Mouse (Mus musculus) liver, embryonic 13.5 days (tissue): ENCODE measurements around the gene Hspb9. TPM values are rescaled to one million over a fixed set of nuclear protein-coding genes. Genes with fewer than 3 reads are reported as not detected.

ENCODE experiments used
- ATAC-seq: fragments of 200-750 bp; cut with Nextera tagmentation; 2 replicates; pipeline ENCODE4 v1.8.0; 2017; ENCODE audit warnings: low read depth, mild to moderate bottlenecking, moderate number of reproducible peaks, moderate library complexity
- DNase-seq: peaks from one replicate; pipeline ENCODE4 v3.0.0; 2022
- H3K27ac ChIP-seq: fragments of 300-500 bp; sonication (generic); 2 replicates; pipeline ENCODE4 v1.5.1; 2015; ENCODE audit warnings: moderate library complexity, mild to moderate bottlenecking, inconsistent platforms
- H3K27me3 ChIP-seq: fragments of 300-500 bp; sonication (generic); 2 replicates; pipeline ENCODE4 v1.6.1; 2015; ENCODE audit warnings: mild to moderate bottlenecking, inconsistent platforms
- H3K36me3 ChIP-seq: fragments of 300-500 bp; sonication (generic); 2 replicates; pipeline ENCODE4 v1.6.1; 2015; ENCODE audit warnings: mild to moderate bottlenecking, inconsistent platforms
- H3K4me1 ChIP-seq: fragments of 300-500 bp; sonication (generic); replicated peaks from 2 replicates; pipeline ENCODE4 v1.6.1; 2015; ENCODE audit warnings: inconsistent platforms
- H3K4me2 ChIP-seq: fragments of 300-500 bp; sonication (generic); 2 replicates; pipeline ENCODE4 v1.6.1; 2015; ENCODE audit warnings: inconsistent platforms, mild to moderate bottlenecking, moderate library complexity
- H3K4me3 ChIP-seq: fragments of 300-500 bp; sonication (generic); replicated peaks from 2 replicates; pipeline ENCODE4 v1.5.1; 2015; ENCODE audit warnings: mild to moderate bottlenecking, inconsistent platforms
- H3K9ac ChIP-seq: fragments of 300-500 bp; sonication (generic); 2 replicates; pipeline ENCODE4 v1.6.1; 2015; ENCODE audit warnings: mild to moderate bottlenecking, inconsistent platforms
- H3K9me3 ChIP-seq: fragments of 300-500 bp; sonication (generic); replicated peaks from 2 replicates; pipeline ENCODE4 v1.6.1; 2016; ENCODE audit warnings: inconsistent platforms
- WGBS: fragments of 180-500 bp; shearing (Covaris S2); methylation state at CpG from one replicate; pipeline ENCODE4 v1.1.7; 2015; ENCODE audit not compliant: insufficient replicate concordance; 5-methylcytosine and 5-hydroxymethylcytosine counted together
- polyA plus RNA-seq: library from polyadenylated mRNA; unstranded; fragments of >200 nt; fragmentation: Nextera tagmentation; extraction: Ambion mirVana; gene quantifications from 2 replicates; pipeline ENCODE4 v1.2.1, GENCODE M21; 2015

Hspb9 gene
- 0.17 and 0.43 TPM in 2 replicates for polyA plus RNA-seq

- Histone ChIP-seq H3K4me1 (peaks cover 52% of the 10 kb centered on the region), H3K9me3 (no peaks in the 10 kb centered on the region), H3K36me3 (peaks cover 62% of the 10 kb centered on the region), H3K4me2 (peak within 1 kb of the TSS; percentile 97), H3K9ac (peak within 1 kb of the TSS; percentile 72), H3K27me3 (no peaks in the 10 kb centered on the region), H3K4me3 (peak within 1 kb of the TSS; percentile 79), H3K27ac (peak within 1 kb of the TSS; percentile 87)
- ATAC-seq = peak; percentile 75
- WGBS = 4% methylated on average over 38 of the region's 38 CpGs
- peak; percentile 79 for DNase-seq
Observed at GRCm38 (mm10) chr11:100713735-100714533, at the start of gene Hspb9. Hspb9 (plus strand) TSS chr11:100713850.

GRCm38 (mm10) chr11:100671049-100671448, 42.6 kb upstream of the Hspb9 start:
- WGBS = 38% methylated on average over 1 of the region's 1 CpGs
- DNase-seq = no peak

GRCm38 (mm10) chr11:100671956-100672355, 41.7 kb upstream of the Hspb9 start:
- peaks cover 44% of the 10 kb centered on the region for H3K27me3 ChIP-seq
- no peak overlapping the region for H3K27ac ChIP-seq
- H3K4me2 ChIP-seq = no peak overlapping the region
- H3K9me3 ChIP-seq = no peaks in the 10 kb centered on the region
- DNase-seq (no peak), ATAC-seq (no peak)
- H3K9ac ChIP-seq = no peak overlapping the region
- 27% methylated on average over 2 of the region's 2 CpGs for WGBS
- H3K4me3 ChIP-seq = no peak overlapping the region
- no peaks in the 10 kb centered on the region for H3K4me1 ChIP-seq
- H3K36me3 ChIP-seq = no peaks in the 10 kb centered on the region

More at GRCm38 (mm10) chr11:100671049-100671448, 42.6 kb upstream of the Hspb9 start:
- H3K4me3 ChIP-seq = no peak overlapping the region
- ATAC-seq = no peak
- H3K4me1 ChIP-seq = no peaks in the 10 kb centered on the region
- no peaks in the 10 kb centered on the region for H3K9me3 ChIP-seq
- no peak overlapping the region for H3K4me2 ChIP-seq
- no peak overlapping the region for H3K9ac ChIP-seq
- peaks cover 44% of the 10 kb centered on the region for H3K27me3 ChIP-seq
- H3K27ac ChIP-seq = no peak overlapping the region
- H3K36me3 ChIP-seq = no peaks in the 10 kb centered on the region

GRCm38 (mm10) chr11:100673169-100673568, 40.5 kb upstream of the Hspb9 start:
- DNase-seq (no peak), ATAC-seq (no peak)
- Histone ChIP-seq H3K4me3 (no peak overlapping the region), H3K27me3 (peaks cover 51% of the 10 kb centered on the region), H3K9me3 (no peaks in the 10 kb centered on the region), H3K4me1 (no peaks in the 10 kb centered on the region), H3K36me3 (no peaks in the 10 kb centered on the region), H3K27ac (no peak overlapping the region), H3K4me2 (0 out of 2 replicates have a peak overlapping the region, but pooled peaks have one; percentile 6), H3K9ac (no peak overlapping the region)
- WGBS = 9% methylated on average over 23 of the region's 23 CpGs

GRCm38 (mm10) chr11:100677810-100678209, 35.8 kb upstream of the Hspb9 start:
- H3K4me2 ChIP-seq = no peak overlapping the region
- H3K27ac ChIP-seq = no peak overlapping the region
- no peak for DNase-seq
- no peaks in the 10 kb centered on the region for H3K9me3 ChIP-seq
- no peak for ATAC-seq
- no peak overlapping the region for H3K4me3 ChIP-seq
- H3K27me3 ChIP-seq = peaks cover 40% of the 10 kb centered on the region
- no peaks in the 10 kb centered on the region for H3K36me3 ChIP-seq
- H3K9ac ChIP-seq = no peak overlapping the region
- whole genome bisulfite sequencing = 46% methylated on average over 7 of the region's 7 CpGs
- H3K4me1 ChIP-seq = no peaks in the 10 kb centered on the region

GRCm38 (mm10) chr11:100681826-100682225, 31.8 kb upstream of the Hspb9 start:
- WGBS = 70% methylated on average over 5 of the region's 5 CpGs
- no peak overlapping the region for H3K4me3 ChIP-seq
- no peak overlapping the region for H3K4me2 ChIP-seq
- ATAC-seq (no peak), DNase-seq (no peak)
- no peaks in the 10 kb centered on the region for H3K36me3 ChIP-seq
- peaks cover 14% of the 10 kb centered on the region for H3K27me3 ChIP-seq
- no peaks in the 10 kb centered on the region for H3K9me3 ChIP-seq
- H3K4me1 ChIP-seq = no peaks in the 10 kb centered on the region
- H3K9ac ChIP-seq = no peak overlapping the region
- no peak overlapping the region for H3K27ac ChIP-seq

GRCm38 (mm10) chr11:100682526-100682925, 31.1 kb upstream of the Hspb9 start:
- Histone ChIP-seq H3K36me3 (no peaks in the 10 kb centered on the region), H3K27me3 (peaks cover 9% of the 10 kb centered on the region), H3K4me2 (no peak overlapping the region), H3K4me3 (no peak overlapping the region), H3K9me3 (no peaks in the 10 kb centered on the region), H3K9ac (no peak overlapping the region), H3K4me1 (no peaks in the 10 kb centered on the region), H3K27ac (no peak overlapping the region)
- WGBS = 61% methylated on average over 5 of the region's 5 CpGs
- ATAC-seq = no peak
- no peak for DNase-seq

GRCm38 (mm10) chr11:100684084-100684483, 29.6 kb upstream of the Hspb9 start:
- ATAC-seq (no peak), DNase-seq (no peak)
- 62% methylated on average over 2 of the region's 2 CpGs for WGBS
- H3K9me3 ChIP-seq = no peaks in the 10 kb centered on the region
- H3K4me2 ChIP-seq = no peak overlapping the region
- no peak overlapping the region for H3K27ac ChIP-seq
- H3K4me1 ChIP-seq = no peaks in the 10 kb centered on the region
- H3K27me3 ChIP-seq = no peaks in the 10 kb centered on the region; the same call in none of the 2 replicates
- H3K36me3 ChIP-seq = no peaks in the 10 kb centered on the region
- no peak overlapping the region for H3K4me3 ChIP-seq
- no peak overlapping the region for H3K9ac ChIP-seq

- H3K4me3 ChIP-seq = no peak overlapping the region
- no peak overlapping the region for H3K4me2 ChIP-seq
- H3K27ac ChIP-seq = no peak overlapping the region
- no peaks in the 10 kb centered on the region for H3K9me3 ChIP-seq
- peaks cover 7% of the 10 kb centered on the region for H3K27me3 ChIP-seq
- 63% methylated on average over 3 of the region's 3 CpGs for WGBS
- DNase-seq (no peak), ATAC-seq (no peak)
- no peak overlapping the region for H3K9ac ChIP-seq
- no peaks in the 10 kb centered on the region for H3K4me1 ChIP-seq
- H3K36me3 ChIP-seq = no peaks in the 10 kb centered on the region
Observed at GRCm38 (mm10) chr11:100685371-100685770, 28.3 kb upstream of the Hspb9 start.

- no peaks in the 10 kb centered on the region for H3K9me3 ChIP-seq
- peaks cover 26% of the 10 kb centered on the region for H3K27me3 ChIP-seq
- peaks cover 8% of the 10 kb centered on the region for H3K4me1 ChIP-seq
- H3K9ac ChIP-seq = no peak overlapping the region
- ATAC-seq (no peak), DNase-seq (no peak)
- 70% methylated on average over 7 of the region's 7 CpGs for WGBS
- H3K27ac ChIP-seq = no peak overlapping the region
- H3K4me2 ChIP-seq = no peak overlapping the region
- no peaks in the 10 kb centered on the region for H3K36me3 ChIP-seq
- H3K4me3 ChIP-seq = no peak overlapping the region
Observed at GRCm38 (mm10) chr11:100687265-100687664, 26.4 kb upstream of the Hspb9 start.

GRCm38 (mm10) chr11:100688443-100688842, 25.2 kb upstream of the Hspb9 start:
- 63% methylated on average over 4 of the region's 4 CpGs for WGBS
- H3K27me3 ChIP-seq = peaks cover 37% of the 10 kb centered on the region
- no peaks in the 10 kb centered on the region for H3K36me3 ChIP-seq

GRCm38 (mm10) chr11:100690389-100690788, 23.3 kb upstream of the Hspb9 start:
- Histone ChIP-seq H3K4me2 (no peak overlapping the region), H3K27ac (no peak overlapping the region), H3K27me3 (peaks cover 39% of the 10 kb centered on the region), H3K36me3 (no peaks in the 10 kb centered on the region), H3K4me3 (no peak overlapping the region), H3K4me1 (peaks cover 15% of the 10 kb centered on the region), H3K9me3 (no peaks in the 10 kb centered on the region), H3K9ac (no peak overlapping the region)
- no peak for ATAC-seq
- WGBS = 72% methylated on average over 7 of the region's 7 CpGs
- DNase-seq = no peak

More at GRCm38 (mm10) chr11:100688443-100688842, 25.2 kb upstream of the Hspb9 start:
- Histone ChIP-seq H3K9ac (no peak overlapping the region), H3K27ac (no peak overlapping the region), H3K4me1 (peaks cover 15% of the 10 kb centered on the region), H3K4me3 (no peak overlapping the region), H3K4me2 (no peak overlapping the region), H3K9me3 (no peaks in the 10 kb centered on the region)
- ATAC-seq = no peak
- no peak for DNase-seq
